Mouse (Mus musculus) layer of hippocampus, adult 2 months (tissue): ENCODE measurements at regions not wholly inside any gene's neighbourhood (a gene's known extent, or its start where the extent isn't known, plus 50 kb on each side); places are given as distances from the start of the nearest gene placed in this dataset.

Source experiments
- DNase-seq, 2 experiments: peaks; one replicate each; pipeline ENCODE4 v3.0.0; 2022; ENCODE audit warnings: low spot score in 2 of 2
- H3K27ac ChIP-seq: fragments of 200-600 bp; 2 replicates; pipeline ENCODE4 v1.8.1; 2022
- H3K4me3 ChIP-seq: fragments of 200-600 bp; 2 replicates; pipeline ENCODE4 v1.8.1; 2022; ENCODE audit warnings: mild to moderate bottlenecking
- CTCF ChIP-seq: fragments of 200-600 bp; conservative IDR thresholded peaks from 2 replicates; pipeline ENCODE4 v1.8.1; 2022; ENCODE audit warnings: antibody characterized with exemption, mild to moderate bottlenecking, moderate library complexity

DNA sequence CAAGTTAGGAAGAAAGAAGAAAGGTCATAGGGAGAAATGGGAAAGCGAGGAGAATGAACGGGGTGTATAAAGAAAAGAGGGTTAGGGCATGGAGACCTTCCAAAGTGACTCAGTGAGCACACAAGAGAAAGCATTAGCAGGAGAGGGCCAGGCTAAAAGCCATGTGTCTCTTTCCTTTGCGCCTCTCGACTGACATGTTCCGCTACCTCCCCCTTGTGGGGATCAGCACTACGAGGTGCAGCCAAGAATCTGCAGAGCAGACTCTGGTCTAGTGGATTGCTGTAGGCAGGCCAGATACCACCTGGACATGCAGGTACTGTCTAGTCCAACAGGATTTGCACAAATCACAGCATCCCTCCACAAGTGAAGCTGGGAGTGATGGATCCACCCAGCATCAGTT, 54.0 kb downstream of the Kcna5 start:
- no peak for DNase-seq

DNA sequence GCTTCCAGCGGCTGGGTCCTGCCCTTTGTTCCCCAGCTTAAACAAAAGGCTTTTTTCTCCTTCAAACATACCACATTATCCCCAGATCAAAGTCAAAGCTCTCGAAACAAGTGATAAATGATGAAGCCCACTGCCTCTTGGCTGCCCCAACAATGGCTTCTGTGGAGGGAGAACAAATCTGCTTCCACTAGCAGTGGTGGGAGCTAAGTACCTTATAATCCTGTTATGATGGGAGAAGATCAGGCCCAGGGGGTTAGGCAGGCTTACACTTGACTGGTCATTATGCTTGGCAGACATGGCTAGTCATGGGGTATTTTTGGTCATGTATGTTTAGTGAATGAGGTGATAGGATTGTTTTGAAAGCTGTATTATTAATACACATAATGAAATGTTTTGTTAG, 57.7 kb downstream of the Kcna5 start:
- no peak for TF ChIP-seq CTCF
- Histone ChIP-seq H3K27ac (no peak overlapping the region), H3K4me3 (no peak overlapping the region)
- DNase-seq: no peak

More for the DNA sequence above, 54.0 kb downstream of the Kcna5 start:
- no peak overlapping the region for H3K27ac ChIP-seq
- no peak overlapping the region for H3K4me3 ChIP-seq
- peak; percentile 68 for TF ChIP-seq CTCF

DNA sequence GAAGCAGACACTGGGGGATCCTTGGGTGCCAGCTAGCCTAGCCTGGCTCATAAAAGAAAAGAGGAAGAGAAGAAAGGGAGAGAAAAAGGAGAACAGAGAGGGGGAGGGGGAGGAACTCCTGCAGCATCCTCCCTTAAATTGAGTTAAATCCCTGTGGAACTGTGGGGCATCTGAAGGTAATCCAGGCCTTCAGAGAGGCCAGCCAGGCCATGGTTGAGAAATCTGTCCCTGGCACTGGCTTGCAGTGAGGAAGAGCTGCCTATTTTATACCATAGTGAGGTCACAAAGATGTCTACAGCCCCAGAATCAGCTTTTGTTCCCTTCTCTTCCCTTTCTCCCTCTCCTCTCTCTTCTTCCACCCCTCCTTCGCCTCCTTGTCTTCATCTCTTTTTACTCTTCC, 58.5 kb downstream of the Kcna5 start:
- Histone ChIP-seq H3K4me3 (no peak overlapping the region), H3K27ac (no peak overlapping the region)
- no peak for TF ChIP-seq CTCF
- DNase-seq: no peak

DNA sequence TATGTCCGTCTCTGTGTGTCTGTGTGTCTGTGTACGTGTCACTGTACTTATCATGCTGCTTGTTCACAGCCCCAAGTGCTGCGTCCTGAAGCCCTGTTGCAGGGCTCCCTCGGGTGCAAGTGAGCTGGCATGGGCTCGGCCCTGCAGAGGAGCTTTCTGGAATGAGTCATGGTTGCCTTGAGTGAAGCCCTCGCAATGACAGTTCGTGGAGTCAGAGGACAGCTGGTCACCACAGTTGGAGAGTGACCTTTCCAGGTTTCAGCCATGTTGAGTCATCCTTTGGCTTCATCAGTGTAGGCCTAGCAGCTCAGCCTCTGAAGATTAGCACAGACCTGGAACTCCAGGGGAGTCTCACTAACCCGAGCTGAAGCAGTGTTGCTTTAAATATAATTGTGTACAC, 59.7 kb downstream of the Kcna5 start:
- no peak for TF ChIP-seq CTCF
- Histone ChIP-seq H3K4me3 (no peak overlapping the region), H3K27ac (no peak overlapping the region)
- DNase-seq: no peak

DNA sequence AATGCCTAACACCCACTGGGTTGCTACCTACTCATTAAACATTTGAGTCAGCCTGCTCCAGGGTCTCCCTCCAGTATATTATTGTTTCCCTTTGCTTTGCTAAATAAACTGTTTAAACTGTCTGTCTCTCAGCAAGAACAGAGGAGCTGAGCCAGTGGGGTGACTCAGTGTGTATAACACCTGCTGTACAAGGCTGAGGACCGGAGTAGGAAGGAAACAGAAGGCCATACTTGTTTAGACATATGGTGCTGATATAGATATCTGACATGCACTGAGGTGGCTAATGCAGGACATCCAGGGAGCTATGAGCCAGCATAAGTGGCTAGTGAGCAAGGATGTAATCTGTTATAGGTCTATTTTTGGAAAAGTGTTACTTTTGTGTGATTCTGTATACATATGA, 81.5 kb downstream of the Kcna5 start:
- Histone ChIP-seq H3K27ac (no peak overlapping the region), H3K4me3 (no peak overlapping the region)
- no peak for TF ChIP-seq CTCF
- peak in 1 of 2 experiments; percentile 5 for DNase-seq

DNA sequence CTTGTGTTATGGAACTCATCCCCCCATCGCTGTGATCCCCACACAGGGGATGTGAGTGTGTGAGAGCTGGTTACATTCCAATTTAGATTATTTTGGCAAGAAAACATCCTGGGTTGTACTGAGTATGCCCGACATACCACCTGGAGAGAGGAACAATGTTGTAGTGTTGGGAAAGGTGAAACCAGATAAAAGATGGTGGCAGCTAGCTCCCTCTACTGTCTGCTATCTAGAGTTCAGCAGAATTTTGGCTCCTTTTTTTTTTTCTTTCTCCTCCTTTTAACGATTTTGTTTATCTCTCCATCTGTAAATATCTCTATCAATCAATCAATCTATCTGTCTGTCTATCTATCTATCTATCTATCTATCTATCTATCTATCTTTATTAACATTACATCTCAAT, 89.7 kb downstream of the Kcna5 start:
- H3K4me3 ChIP-seq: no peak overlapping the region
- DNase-seq: no peak
- peak; percentile 80 for TF ChIP-seq CTCF
- H3K27ac ChIP-seq: no peak overlapping the region

DNA sequence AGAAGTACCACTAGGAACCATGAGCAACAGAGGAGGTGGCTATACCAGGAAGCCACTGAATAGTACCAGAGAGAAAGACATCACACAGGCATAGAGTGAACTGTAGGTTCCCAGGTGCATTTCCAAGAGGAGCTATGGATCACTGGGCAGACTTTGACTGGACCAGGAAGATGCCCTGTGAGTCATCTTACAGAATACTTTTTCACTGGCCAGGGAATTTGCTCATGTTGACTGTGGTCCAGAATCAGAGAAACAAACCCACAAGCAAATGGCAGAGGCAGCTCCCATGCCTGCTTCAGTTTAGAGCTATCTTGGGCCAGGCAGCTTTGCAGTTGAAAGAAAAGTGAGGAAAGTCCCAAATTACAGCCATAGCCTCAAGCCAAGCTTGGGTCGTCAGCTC, 95.0 kb downstream of the Kcna5 start:
- no peak for TF ChIP-seq CTCF
- Histone ChIP-seq H3K27ac (no peak overlapping the region), H3K4me3 (no peak overlapping the region)
- DNase-seq: no peak

DNA sequence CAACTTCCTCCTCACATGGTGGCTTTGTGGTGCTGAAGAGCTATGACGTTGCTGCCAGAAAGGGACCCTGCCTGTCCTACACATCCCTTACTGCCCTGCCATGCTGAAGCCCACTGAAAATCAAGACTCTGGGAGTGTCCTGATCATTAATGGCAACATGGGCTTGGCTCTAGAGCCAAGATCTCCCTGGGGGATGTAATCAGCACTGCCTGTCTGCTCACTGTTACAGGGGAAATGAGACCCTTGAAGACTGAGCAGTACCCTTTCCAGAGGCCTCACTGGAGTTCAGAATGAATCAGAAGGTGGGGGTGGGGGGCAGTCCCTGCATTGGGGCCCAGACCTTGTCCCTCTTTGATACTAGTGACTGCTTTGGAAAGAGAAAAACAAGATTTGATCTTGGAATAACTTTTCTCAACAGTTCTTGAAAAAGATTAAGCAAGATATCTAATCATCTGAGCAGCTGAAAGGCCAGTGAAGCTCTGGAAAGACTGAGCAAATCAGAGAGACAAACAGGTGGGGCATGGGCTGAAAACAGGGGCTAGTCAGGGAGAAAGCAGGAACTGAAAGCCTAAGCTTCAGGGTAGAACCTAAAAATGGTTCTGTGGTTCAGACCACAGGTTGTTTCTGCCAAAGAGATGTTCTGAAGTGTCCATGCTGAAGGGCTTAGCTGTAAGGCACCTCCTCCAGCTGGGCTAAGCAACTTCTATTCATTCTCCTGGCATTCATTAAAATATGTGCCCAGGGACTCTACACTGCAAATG, 97.1 kb downstream of the Kcna5 start:
- H3K4me3 ChIP-seq: no peak overlapping the region
- H3K27ac ChIP-seq: no peak overlapping the region
- DNase-seq: no peak
- TF ChIP-seq CTCF: no peak

DNA sequence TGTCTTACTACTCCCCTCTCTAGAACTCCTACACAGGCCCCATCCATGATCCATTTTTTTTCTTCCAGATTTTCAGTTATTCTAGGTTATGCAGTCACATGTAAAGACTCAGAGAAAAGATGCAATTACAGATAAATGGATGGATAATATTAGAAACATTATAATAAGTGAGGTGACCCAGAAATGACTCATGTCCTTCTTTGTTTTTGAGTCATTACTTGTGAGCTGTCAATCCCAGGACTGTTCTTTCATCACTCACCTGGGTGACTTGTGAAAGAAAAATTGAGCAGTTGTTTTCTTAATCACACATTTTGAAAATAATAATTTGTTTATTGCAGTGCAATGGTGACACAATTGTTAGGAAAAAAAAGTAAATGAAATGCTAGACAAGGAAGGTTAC, 108.0 kb downstream of the Kcna5 start:
- DNase-seq: no peak
- no peak overlapping the region for H3K4me3 ChIP-seq
- TF ChIP-seq CTCF: no peak

DNA sequence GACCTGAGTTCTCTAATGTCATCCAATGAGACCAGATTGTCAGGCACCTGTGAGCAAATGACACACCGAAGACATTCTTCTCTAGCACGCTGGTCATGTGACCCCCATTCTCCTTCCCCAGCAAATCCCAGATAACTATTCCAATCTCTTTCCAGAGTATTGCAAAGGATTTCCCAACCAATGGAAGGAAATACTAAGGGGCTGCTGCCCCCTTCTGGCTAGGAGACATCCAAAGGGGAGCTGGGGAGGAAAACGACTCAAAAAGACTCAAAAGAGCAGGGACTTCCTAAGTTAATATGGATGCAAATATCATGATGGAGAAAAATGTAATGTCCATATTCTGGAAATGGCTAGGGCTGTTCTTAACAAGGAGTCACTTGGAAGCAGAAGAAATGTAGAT, 129.5 kb downstream of the Kcna5 start:
- Histone ChIP-seq H3K27ac (no peak overlapping the region), H3K4me3 (no peak overlapping the region)
- peak; percentile 81 for TF ChIP-seq CTCF
- DNase-seq: peak; percentile 8 to 41

More for the DNA sequence above, 108.0 kb downstream of the Kcna5 start:
- H3K27ac ChIP-seq: no peak overlapping the region

DNA sequence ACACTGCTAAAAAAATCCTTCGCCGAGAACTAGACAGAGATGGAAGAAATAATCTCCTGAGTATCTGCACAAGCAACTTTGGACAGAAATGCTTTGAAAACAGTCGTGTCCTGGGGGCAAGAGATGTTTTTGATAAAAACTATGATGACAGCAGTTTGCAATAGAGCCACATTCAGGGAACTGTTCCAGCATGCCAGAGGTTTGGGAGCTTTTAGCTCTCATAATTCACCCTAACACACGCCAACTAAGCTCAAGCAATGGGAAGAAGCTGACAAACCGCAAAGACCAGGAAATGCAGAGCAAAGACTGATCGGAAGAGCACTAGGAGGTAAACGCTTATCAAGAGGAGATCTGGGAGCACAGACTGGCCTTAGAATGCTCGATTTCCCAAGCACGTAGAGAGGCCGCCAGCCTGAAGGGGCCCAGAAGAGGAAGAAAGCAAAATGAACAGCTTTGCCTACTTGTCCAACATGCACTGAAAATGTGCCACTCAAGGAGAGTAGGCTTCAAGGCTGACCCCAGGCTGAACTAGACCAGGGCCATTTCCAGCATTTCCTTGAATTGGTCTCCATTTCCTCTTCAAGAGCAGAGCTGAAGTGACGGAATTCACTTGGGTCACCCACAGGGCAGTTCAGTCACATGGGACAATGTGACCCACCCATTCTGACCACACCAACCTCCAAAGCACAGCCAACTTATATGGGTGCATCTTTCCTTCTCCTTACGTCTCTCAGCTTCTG, 130.7 kb downstream of the Kcna5 start:
- TF ChIP-seq CTCF: no peak
- DNase-seq: no peak
- Histone ChIP-seq H3K27ac (no peak overlapping the region), H3K4me3 (no peak overlapping the region)

DNA sequence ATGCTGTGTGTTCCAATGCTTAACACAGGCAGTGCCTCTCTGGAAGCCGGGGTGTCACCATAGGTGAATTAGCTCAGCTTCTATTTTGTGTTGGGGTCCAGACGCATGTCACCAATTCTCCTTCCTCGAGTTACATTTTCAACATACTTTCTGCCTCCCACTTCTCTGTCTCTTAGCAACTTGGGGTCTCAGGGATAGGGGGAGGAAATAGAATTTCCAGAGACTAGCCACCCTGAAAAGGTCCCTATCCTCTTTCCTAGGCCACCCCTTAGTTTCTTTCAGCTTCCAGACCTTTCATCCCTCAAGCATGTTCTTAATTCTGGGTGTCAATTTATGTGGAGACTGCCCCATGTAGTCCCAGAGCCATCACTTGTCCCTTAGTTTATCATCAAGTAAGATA, 135.6 kb downstream of the Kcna5 start:
- Histone ChIP-seq H3K4me3 (no peak overlapping the region), H3K27ac (no peak overlapping the region)
- no peak for TF ChIP-seq CTCF
- no peak for DNase-seq

DNA sequence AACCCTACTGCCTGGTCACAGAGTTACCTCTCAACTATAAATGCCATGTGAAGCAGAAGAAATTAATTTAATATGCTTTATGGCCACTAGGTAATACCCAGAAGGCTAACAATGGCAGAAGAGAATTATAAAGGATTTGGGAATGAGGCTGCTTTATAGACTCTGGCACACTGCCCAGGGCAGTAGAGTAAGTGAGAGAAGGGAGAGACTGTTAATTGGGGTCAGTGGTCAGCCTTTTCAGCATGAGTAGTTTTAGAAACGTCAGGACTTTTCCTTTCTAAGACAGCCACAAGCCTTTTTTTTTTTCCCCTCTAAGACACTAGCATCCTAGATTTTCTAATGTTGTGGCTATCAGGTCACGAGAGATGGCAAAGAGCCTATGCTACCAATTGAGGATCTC, 136.6 kb downstream of the Kcna5 start:
- Histone ChIP-seq H3K27ac (no peak overlapping the region), H3K4me3 (no peak overlapping the region)
- DNase-seq: no peak
- TF ChIP-seq CTCF: no peak

DNA sequence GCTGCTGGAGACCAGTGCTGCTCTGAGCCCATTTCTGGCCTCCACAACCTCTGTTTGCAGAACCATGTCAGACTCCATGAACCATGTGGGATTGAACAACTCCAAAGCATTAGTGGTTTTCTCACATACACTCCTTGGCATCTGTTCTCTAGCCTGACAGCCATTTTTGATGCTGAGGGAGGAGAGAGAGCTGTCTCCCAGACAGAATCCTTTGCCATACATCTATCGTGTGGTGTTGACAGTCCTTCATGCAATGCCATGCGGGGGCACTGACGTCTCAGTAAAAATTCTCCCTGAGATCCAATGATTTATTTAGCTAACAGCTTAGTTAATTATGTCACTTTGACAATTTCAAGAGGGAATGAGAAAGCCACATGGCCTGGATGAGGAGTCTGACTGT, 140.2 kb downstream of the Kcna5 start:
- no peak overlapping the region for H3K4me3 ChIP-seq
- no peak for DNase-seq
- no peak for TF ChIP-seq CTCF
- 0 out of 2 replicates have a peak overlapping the region, but pooled peaks have one; percentile 28 for H3K27ac ChIP-seq
